Mouse (Mus musculus): ENCODE results near the gene Srpk2. TPM values are rescaled to one million over a fixed set of nuclear protein-coding genes. Genes with fewer than 3 reads are reported as not detected.

Srpk2 gene
- total and polyA plus RNA-seq, 2 experiments from 2014 or later, result 62.2 to 150 TPM

GRCm38 (mm10) chr5:23490797-23491196 is 193.6 kb downstream of the Srpk2 start:
- ATAC-seq (0 out of 2 replicates have a peak, but pooled peaks have one; percentile 73), DNase-seq (ENCODE audit: low spot score) (peak; percentile 57)
- Histone ChIP-seq H3K4me2 (ENCODE audit: low read depth, low read length) (no peak overlapping the region), H3K4me1 (ENCODE audit: insufficient read depth, low read length) (no peaks in the 10 kb centered on the region), H3K27me3 (ENCODE audit: insufficient read depth, low read length) (no peaks in the 10 kb centered on the region), H3K36me3 (ENCODE audit: insufficient read depth, low read length) (peaks cover 60% of the 10 kb centered on the region), H3K4me3 (ENCODE audit: low read length) (no peak overlapping the region), H3K27ac (no peak overlapping the region), H3K9ac (replicated peaks; ENCODE audit: low read length) (no peak overlapping the region), H3K9me3 (ENCODE audit: low read length) (no peaks in the 10 kb centered on the region)
- WGBS, result 40% methylated on average over 2 of the region's 2 CpGs
- peak; percentile 67 for TF ChIP-seq CTCF (IDR thresholded peaks at IDR 0.05; ENCODE audit: low read depth)

- Histone ChIP-seq H3K4me3 (ENCODE audit: low read length) (no peak overlapping the region), H3K4me1 (ENCODE audit: insufficient read depth, low read length) (no peaks in the 10 kb centered on the region), H3K27me3 (ENCODE audit: insufficient read depth, low read length) (no peaks in the 10 kb centered on the region), H3K9ac (replicated peaks; ENCODE audit: low read length) (no peak overlapping the region), H3K36me3 (ENCODE audit: insufficient read depth, low read length) (peaks cover 58% of the 10 kb centered on the region), H3K27ac (no peak overlapping the region), H3K4me2 (ENCODE audit: low read depth, low read length) (no peak overlapping the region), H3K9me3 (ENCODE audit: low read length) (no peaks in the 10 kb centered on the region)
- WGBS, result 74% methylated on average over 4 of the region's 4 CpGs
- DNase-seq (ENCODE audit: low spot score), result no peak
- no peak for TF ChIP-seq CTCF (IDR thresholded peaks at IDR 0.05; ENCODE audit: low read depth)
- ATAC-seq, result no peak
Observed at GRCm38 (mm10) chr5:23489231-23489630, 195.2 kb downstream of the Srpk2 start.

- peaks cover 50% of the 10 kb centered on the region for H3K36me3 ChIP-seq (ENCODE audit: insufficient read depth, low read length)
- DNase-seq (ENCODE audit: low spot score) (no peak), ATAC-seq (no peak)
- no peak overlapping the region for H3K27ac ChIP-seq
- H3K9me3 ChIP-seq (ENCODE audit: low read length), result no peaks in the 10 kb centered on the region
- WGBS, result 86% methylated on average over 7 of the region's 7 CpGs
- no peak overlapping the region for H3K4me3 ChIP-seq (ENCODE audit: low read length)
- no peak for TF ChIP-seq CTCF (IDR thresholded peaks at IDR 0.05; ENCODE audit: low read depth)
- no peaks in the 10 kb centered on the region for H3K4me1 ChIP-seq (ENCODE audit: insufficient read depth, low read length)
- no peak overlapping the region for H3K4me2 ChIP-seq (ENCODE audit: low read depth, low read length)
- H3K9ac ChIP-seq (replicated peaks; ENCODE audit: low read length), result no peak overlapping the region
- H3K27me3 ChIP-seq (ENCODE audit: insufficient read depth, low read length), result no peaks in the 10 kb centered on the region
Observed at GRCm38 (mm10) chr5:23483811-23484210, 200.6 kb downstream of the Srpk2 start.

- H3K36me3 ChIP-seq (ENCODE audit: insufficient read depth, low read length), result peaks cover 8% of the 10 kb centered on the region
- ATAC-seq, result no peak
- H3K4me2 ChIP-seq (ENCODE audit: low read depth, low read length), result no peak overlapping the region
- TF ChIP-seq CTCF (IDR thresholded peaks at IDR 0.05; ENCODE audit: low read depth), result peak; percentile 40
- no peaks in the 10 kb centered on the region for H3K27me3 ChIP-seq (ENCODE audit: insufficient read depth, low read length)
- no peak overlapping the region for H3K9ac ChIP-seq (replicated peaks; ENCODE audit: low read length)
- no peaks in the 10 kb centered on the region for H3K9me3 ChIP-seq (ENCODE audit: low read length)
- 70% methylated on average over 6 of the region's 6 CpGs for WGBS
- DNase-seq (ENCODE audit: low spot score), result no peak
- no peak overlapping the region for H3K27ac ChIP-seq
- H3K4me3 ChIP-seq (ENCODE audit: low read length), result no peak overlapping the region
- H3K4me1 ChIP-seq (ENCODE audit: insufficient read depth, low read length), result no peaks in the 10 kb centered on the region
Observed at GRCm38 (mm10) chr5:23473098-23473873, 211.1 kb downstream of the Srpk2 start.

GRCm38 (mm10) chr5:23466546-23466945 is 217.9 kb downstream of the Srpk2 start:
- Histone ChIP-seq H3K4me2 (ENCODE audit: low read depth, low read length) (no peak overlapping the region), H3K9me3 (ENCODE audit: low read length) (no peaks in the 10 kb centered on the region), H3K27me3 (ENCODE audit: insufficient read depth, low read length) (no peaks in the 10 kb centered on the region), H3K4me1 (ENCODE audit: insufficient read depth, low read length) (no peaks in the 10 kb centered on the region), H3K9ac (replicated peaks; ENCODE audit: low read length) (no peak overlapping the region), H3K36me3 (ENCODE audit: insufficient read depth, low read length) (peaks cover 4% of the 10 kb centered on the region), H3K4me3 (ENCODE audit: low read length) (no peak overlapping the region), H3K27ac (no peak overlapping the region)
- ATAC-seq (no peak), DNase-seq (ENCODE audit: low spot score) (no peak)
- no peak for TF ChIP-seq CTCF (IDR thresholded peaks at IDR 0.05; ENCODE audit: low read depth)
- 90% methylated on average over 4 of the region's 4 CpGs for WGBS

- Histone ChIP-seq H3K4me1 (ENCODE audit: insufficient read depth, low read length) (no peaks in the 10 kb centered on the region), H3K9ac (replicated peaks; ENCODE audit: low read length) (no peak overlapping the region), H3K9me3 (ENCODE audit: low read length) (no peaks in the 10 kb centered on the region), H3K4me3 (ENCODE audit: low read length) (no peak overlapping the region), H3K27ac (no peak overlapping the region), H3K27me3 (ENCODE audit: insufficient read depth, low read length) (no peaks in the 10 kb centered on the region), H3K4me2 (ENCODE audit: low read depth, low read length) (no peak overlapping the region), H3K36me3 (ENCODE audit: insufficient read depth, low read length) (0 out of 2 replicates have a peak, but pooled peaks cover 4% of the 10 kb centered on the region)
- WGBS, result 90% methylated on average over 8 of the region's 8 CpGs
- TF ChIP-seq CTCF (IDR thresholded peaks at IDR 0.05; ENCODE audit: low read depth), result no peak
- no peak for ATAC-seq
- no peak for DNase-seq (ENCODE audit: low spot score)
Observed at GRCm38 (mm10) chr5:23464743-23465142, 219.7 kb downstream of the Srpk2 start.

- Histone ChIP-seq H3K4me1 (ENCODE audit: insufficient read depth, low read length) (no peaks in the 10 kb centered on the region), H3K4me3 (ENCODE audit: low read length) (no peak overlapping the region), H3K27me3 (ENCODE audit: insufficient read depth, low read length) (no peaks in the 10 kb centered on the region), H3K9ac (replicated peaks; ENCODE audit: low read length) (no peak overlapping the region), H3K36me3 (ENCODE audit: insufficient read depth, low read length) (0 out of 2 replicates have a peak, but pooled peaks cover 4% of the 10 kb centered on the region), H3K4me2 (ENCODE audit: low read depth, low read length) (no peak overlapping the region), H3K27ac (no peak overlapping the region), H3K9me3 (ENCODE audit: low read length) (no peaks in the 10 kb centered on the region)
- ATAC-seq (no peak), DNase-seq (ENCODE audit: low spot score) (no peak)
- 93% methylated on average over 3 of the region's 3 CpGs for WGBS
- TF ChIP-seq CTCF (IDR thresholded peaks at IDR 0.05; ENCODE audit: low read depth), result no peak
Observed at GRCm38 (mm10) chr5:23464247-23464646, 220.2 kb downstream of the Srpk2 start.
